Mouse (Mus musculus): Measurements from ENCODE around the gene Muc1. TPM values are rescaled to one million over a fixed set of nuclear protein-coding genes. Genes with fewer than 3 reads are reported as not detected.

Gene Muc1
- polyA plus RNA-seq, 1 experiment from 2014 or later, result 0.40 TPM

DNA sequence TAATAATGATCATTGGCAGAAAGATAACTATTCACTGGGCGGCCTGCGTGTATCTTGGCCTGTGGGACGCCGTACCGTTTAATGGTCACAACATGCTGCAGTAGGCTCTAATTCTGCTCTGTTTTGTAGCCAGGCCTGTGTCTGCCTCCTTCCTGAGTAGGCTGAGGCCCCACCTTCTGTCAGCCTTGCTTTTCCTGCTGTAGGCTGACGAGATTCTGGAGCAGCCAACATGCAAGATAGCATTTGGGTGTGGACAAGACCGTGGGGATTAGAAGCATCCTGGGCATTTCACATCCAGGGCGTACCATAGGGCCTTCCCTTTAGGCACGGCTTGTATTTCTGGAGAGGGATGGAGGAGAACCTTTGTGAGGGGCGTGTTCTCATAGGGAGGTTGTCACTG is 33.6 kb downstream of the Muc1 start:
- 47% methylated on average over 10 of the region's 10 CpGs for WGBS (ENCODE audit: insufficient replicate concordance)
- DNase-seq (no peak), ATAC-seq (no peak)
- Histone ChIP-seq H3K9ac (replicated peaks) (no peak overlapping the region), H3K36me3 (replicated peaks; ENCODE audit: insufficient read depth, low read length) (no peaks in the 10 kb centered on the region), H3K4me1 (ENCODE audit: insufficient read depth) (peaks cover 9% of the 10 kb centered on the region), H3K27ac (ENCODE audit: low read depth) (no peak overlapping the region), H3K9me3 (ENCODE audit: low read length) (no peaks in the 10 kb centered on the region), H3K4me2 (ENCODE audit: low read depth, low read length) (no peak overlapping the region), H3K4me3 (ENCODE audit: low read depth, low read length) (no peak overlapping the region), H3K27me3 (ENCODE audit: insufficient read depth, low read length) (no peaks in the 10 kb centered on the region)
- TF ChIP-seq CTCF (IDR thresholded peaks at IDR 0.05; ENCODE audit: low read depth) (no peak), EP300 (IDR thresholded peaks at IDR 0.05; ENCODE audit: low read depth) (no peak)

DNA sequence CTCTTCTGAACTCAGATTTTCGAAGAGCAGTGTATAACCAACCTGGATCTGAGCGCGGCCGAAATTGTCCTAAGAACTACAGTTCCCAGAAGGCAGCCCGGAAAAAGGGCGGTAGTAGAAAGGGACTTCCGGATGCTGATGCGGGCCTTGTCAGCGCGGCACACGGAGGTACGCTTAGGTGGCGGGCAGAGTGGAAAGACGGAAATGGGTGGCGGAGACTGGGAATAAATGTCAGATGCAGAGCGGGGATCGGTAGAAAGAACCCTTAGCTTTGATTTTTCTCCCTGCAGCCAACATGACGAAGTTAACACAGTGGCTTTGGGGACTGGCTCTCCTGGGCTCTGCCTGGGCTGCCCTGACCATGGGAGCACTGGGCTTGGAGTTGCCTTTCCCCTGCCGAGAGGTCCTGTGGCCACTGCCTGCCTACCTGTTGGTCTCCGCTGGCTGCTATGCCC is 37.6 kb downstream of the Muc1 start:
- H3K4me1 ChIP-seq (ENCODE audit: insufficient read depth), result peaks cover 20% of the 10 kb centered on the region
- H3K36me3 ChIP-seq (replicated peaks; ENCODE audit: insufficient read depth, low read length), result peaks cover 4% of the 10 kb centered on the region; the same call in 1 of the 2 replicates
- 0 out of 2 replicates have a peak overlapping the region, but pooled peaks have one; percentile 30 for H3K27ac ChIP-seq (ENCODE audit: low read depth)
- H3K9ac ChIP-seq (replicated peaks), result peak overlapping the region; percentile 86
- DNase-seq, result peak; percentile 79
- H3K27me3 ChIP-seq (ENCODE audit: insufficient read depth, low read length), result no peaks in the 10 kb centered on the region
- H3K4me2 ChIP-seq (ENCODE audit: low read depth, low read length), result peak overlapping the region; percentile 91
- peak; percentile 86 for ATAC-seq
- no peaks in the 10 kb centered on the region for H3K9me3 ChIP-seq (ENCODE audit: low read length)
- 0% methylated on average over 20 of the region's 20 CpGs for WGBS (ENCODE audit: insufficient replicate concordance)
- TF ChIP-seq EP300 (IDR thresholded peaks at IDR 0.05; ENCODE audit: low read depth) (0 out of 2 replicates have a peak, but pooled peaks have one; percentile 22), CTCF (IDR thresholded peaks at IDR 0.05; ENCODE audit: low read depth) (no peak)
- peak overlapping the region; percentile 72 for H3K4me3 ChIP-seq (ENCODE audit: low read depth, low read length)

DNA sequence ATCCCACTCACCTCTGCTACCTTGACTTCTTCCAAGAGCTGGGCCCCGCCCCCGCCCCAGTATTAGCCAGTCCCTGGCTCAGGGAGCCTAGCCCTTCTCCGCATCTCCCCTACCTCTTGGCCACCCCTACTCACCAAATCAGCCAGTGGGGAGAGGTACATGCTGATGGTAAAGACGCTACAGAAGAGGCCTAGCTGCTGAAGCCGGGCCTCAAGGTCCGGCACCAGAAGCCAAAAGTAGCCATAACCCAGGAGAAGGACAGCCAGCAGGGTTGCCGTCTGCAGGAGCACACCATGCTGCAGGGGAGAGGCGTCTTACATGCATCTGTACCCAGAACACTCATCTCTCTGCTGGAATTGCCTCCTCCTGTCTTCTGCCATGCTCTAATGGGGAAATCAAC is 40.1 kb downstream of the Muc1 start:
- peaks cover 18% of the 10 kb centered on the region for H3K36me3 ChIP-seq (replicated peaks; ENCODE audit: insufficient read depth, low read length)
- no peak overlapping the region for H3K9ac ChIP-seq (replicated peaks)
- no peak for ATAC-seq
- H3K9me3 ChIP-seq (ENCODE audit: low read length), result no peaks in the 10 kb centered on the region
- no peak for TF ChIP-seq EP300 (IDR thresholded peaks at IDR 0.05; ENCODE audit: low read depth)
- no peak for TF ChIP-seq CTCF (IDR thresholded peaks at IDR 0.05; ENCODE audit: low read depth)
- H3K4me2 ChIP-seq (ENCODE audit: low read depth, low read length), result peak overlapping the region; percentile 75; the same call in 1 of the 2 replicates
- 78% methylated on average over 8 of the region's 8 CpGs for WGBS (ENCODE audit: insufficient replicate concordance)
- H3K27ac ChIP-seq (ENCODE audit: low read depth), result no peak overlapping the region
- DNase-seq, result no peak
- H3K4me3 ChIP-seq (ENCODE audit: low read depth, low read length), result no peak overlapping the region
- H3K4me1 ChIP-seq (ENCODE audit: insufficient read depth), result peaks cover 20% of the 10 kb centered on the region
- no peaks in the 10 kb centered on the region for H3K27me3 ChIP-seq (ENCODE audit: insufficient read depth, low read length)

DNA sequence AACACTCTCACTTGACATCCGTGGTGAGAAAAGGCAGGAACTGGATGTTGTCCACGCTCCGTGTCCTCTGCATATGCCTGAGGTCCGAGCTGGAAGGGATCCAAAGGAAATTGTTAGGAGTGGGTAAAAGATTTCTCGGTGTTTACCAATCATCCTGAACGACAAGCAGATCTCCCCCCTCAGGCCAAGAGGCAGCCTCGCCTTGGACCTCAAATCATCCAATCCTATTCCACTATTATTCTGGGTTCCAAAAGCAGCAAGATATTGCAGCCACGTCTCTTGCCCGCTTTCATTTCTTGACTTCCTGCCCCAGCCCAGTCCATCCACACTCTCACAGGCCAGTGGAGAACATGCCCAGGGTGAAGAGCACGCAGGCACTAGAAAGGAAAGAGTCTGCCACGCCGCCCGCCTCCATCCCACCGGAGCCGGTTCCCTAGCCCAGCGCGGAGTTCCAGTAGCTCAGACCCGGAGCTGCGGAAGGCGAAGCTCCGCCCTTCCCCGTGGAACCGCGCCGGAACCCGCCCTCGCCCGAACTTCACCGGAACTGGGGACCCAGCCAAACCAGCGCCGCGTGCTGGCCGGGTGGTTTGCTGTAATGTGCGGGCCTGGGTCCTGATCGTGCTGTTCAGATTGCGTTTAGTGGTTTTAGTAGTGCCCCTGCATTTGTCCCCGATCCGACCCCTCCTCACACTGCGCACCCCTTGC is 41.3 kb downstream of the Muc1 start, which contains the start of gene Slc50a1:
TSS of gene Slc50a1 (minus strand) at position 520 of the 705 bp plus-strand sequence.
- peak within 1 kb of the TSS; percentile 75 for H3K4me2 ChIP-seq (ENCODE audit: low read depth, low read length)
- ATAC-seq (peak; percentile 60), DNase-seq (peak; percentile 84)
- peak within 1 kb of the TSS; percentile 67 for H3K4me3 ChIP-seq (ENCODE audit: low read depth, low read length)
- H3K27me3 ChIP-seq (ENCODE audit: insufficient read depth, low read length), result no peaks in the 10 kb centered on the region
- peak within 1 kb of the TSS; percentile 65 for H3K9ac ChIP-seq (replicated peaks)
- H3K4me1 ChIP-seq (ENCODE audit: insufficient read depth), result peaks cover 20% of the 10 kb centered on the region
- TF ChIP-seq CTCF (IDR thresholded peaks at IDR 0.05; ENCODE audit: low read depth) (peak; percentile 57), EP300 (IDR thresholded peaks at IDR 0.05; ENCODE audit: low read depth) (no peak; the same call in 1 of the 2 replicates)
- peak within 1 kb of the TSS; percentile 69; the same call in 1 of the 2 replicates for H3K27ac ChIP-seq (ENCODE audit: low read depth)
- peaks cover 18% of the 10 kb centered on the region for H3K36me3 ChIP-seq (replicated peaks; ENCODE audit: insufficient read depth, low read length)
- WGBS (ENCODE audit: insufficient replicate concordance), result 2% methylated on average over 37 of the region's 39 CpGs
- no peaks in the 10 kb centered on the region for H3K9me3 ChIP-seq (ENCODE audit: low read length)

DNA sequence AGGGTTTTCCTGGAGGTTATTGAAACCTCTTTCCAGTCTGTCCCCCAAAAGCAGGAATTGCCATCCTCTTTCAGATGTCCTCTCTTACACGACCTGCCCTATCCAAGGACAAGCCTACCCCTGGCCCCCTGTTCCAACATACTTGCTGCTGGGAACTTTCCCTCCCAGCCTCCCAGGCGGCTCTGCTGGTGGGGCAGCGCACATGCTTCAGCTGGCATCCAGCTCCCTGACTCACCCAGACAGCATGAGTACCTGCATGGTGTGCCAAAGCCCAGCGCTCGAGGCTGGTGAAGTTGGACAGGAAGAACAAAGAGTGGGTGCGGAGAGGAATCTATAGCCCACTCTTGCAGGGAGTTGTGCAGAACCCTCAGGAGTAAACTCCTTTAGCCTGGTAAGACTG is 42.0 kb downstream of the Muc1 start:
- 70% methylated on average over 6 of the region's 6 CpGs for WGBS (ENCODE audit: insufficient replicate concordance)
- no peak overlapping the region for H3K9ac ChIP-seq (replicated peaks)
- H3K4me2 ChIP-seq (ENCODE audit: low read depth, low read length), result peak overlapping the region; percentile 75
- peaks cover 20% of the 10 kb centered on the region for H3K4me1 ChIP-seq (ENCODE audit: insufficient read depth)
- TF ChIP-seq EP300 (IDR thresholded peaks at IDR 0.05; ENCODE audit: low read depth), result no peak
- no peak for TF ChIP-seq CTCF (IDR thresholded peaks at IDR 0.05; ENCODE audit: low read depth)
- no peaks in the 10 kb centered on the region for H3K27me3 ChIP-seq (ENCODE audit: insufficient read depth, low read length)
- peak overlapping the region; percentile 67 for H3K4me3 ChIP-seq (ENCODE audit: low read depth, low read length)
- no peaks in the 10 kb centered on the region for H3K9me3 ChIP-seq (ENCODE audit: low read length)
- peaks cover 23% of the 10 kb centered on the region for H3K36me3 ChIP-seq (replicated peaks; ENCODE audit: insufficient read depth, low read length)
- peak overlapping the region; percentile 69; the same call in 1 of the 2 replicates for H3K27ac ChIP-seq (ENCODE audit: low read depth)
- no peak for ATAC-seq
- no peak for DNase-seq

DNA sequence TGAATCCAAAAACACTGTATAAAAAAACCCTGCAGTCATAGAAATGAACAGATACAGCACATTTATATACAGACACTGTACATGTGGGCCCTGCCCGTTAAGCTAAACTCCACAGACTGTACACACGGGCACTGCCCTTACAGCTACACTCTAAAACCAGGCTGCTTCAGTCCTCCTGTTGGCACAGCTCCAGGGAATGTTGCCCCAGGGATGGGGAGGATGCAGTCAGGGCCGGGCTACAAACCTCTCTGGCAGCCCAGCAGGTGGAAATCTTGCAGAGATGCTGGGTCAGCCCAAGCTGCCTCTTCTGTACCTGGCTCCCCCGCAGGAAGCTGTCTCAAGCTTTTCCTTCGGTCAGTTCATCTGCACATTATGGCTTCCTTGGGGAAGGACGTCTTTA is 42.9 kb downstream of the Muc1 start:
- Histone ChIP-seq H3K9me3 (ENCODE audit: low read length) (no peaks in the 10 kb centered on the region), H3K9ac (replicated peaks) (no peak overlapping the region), H3K4me3 (ENCODE audit: low read depth, low read length) (no peak overlapping the region), H3K4me2 (ENCODE audit: low read depth, low read length) (no peak overlapping the region), H3K27ac (ENCODE audit: low read depth) (no peak overlapping the region), H3K4me1 (ENCODE audit: insufficient read depth) (peaks cover 24% of the 10 kb centered on the region), H3K36me3 (replicated peaks; ENCODE audit: insufficient read depth, low read length) (peaks cover 26% of the 10 kb centered on the region), H3K27me3 (ENCODE audit: insufficient read depth, low read length) (no peaks in the 10 kb centered on the region)
- 69% methylated on average over 6 of the region's 6 CpGs for WGBS (ENCODE audit: insufficient replicate concordance)
- DNase-seq (no peak), ATAC-seq (no peak)
- TF ChIP-seq EP300 (IDR thresholded peaks at IDR 0.05; ENCODE audit: low read depth), result no peak

Data from liver, postnatal 0 days (tissue).